Mouse (Mus musculus): ENCODE measurements around the gene Gm21762. TPM values are rescaled to one million over a fixed set of nuclear protein-coding genes. Genes with fewer than 3 reads are reported as not detected.

The Gm21762 gene
- polyA plus RNA-seq (2014; fragmentation: Illumina TruSeq; extraction: RNeasy Lipid Tissue Mini Kit (QIAGEN cat#74804); ENCODE audit: low read depth, low replicate concordance) = not detected

DNA sequence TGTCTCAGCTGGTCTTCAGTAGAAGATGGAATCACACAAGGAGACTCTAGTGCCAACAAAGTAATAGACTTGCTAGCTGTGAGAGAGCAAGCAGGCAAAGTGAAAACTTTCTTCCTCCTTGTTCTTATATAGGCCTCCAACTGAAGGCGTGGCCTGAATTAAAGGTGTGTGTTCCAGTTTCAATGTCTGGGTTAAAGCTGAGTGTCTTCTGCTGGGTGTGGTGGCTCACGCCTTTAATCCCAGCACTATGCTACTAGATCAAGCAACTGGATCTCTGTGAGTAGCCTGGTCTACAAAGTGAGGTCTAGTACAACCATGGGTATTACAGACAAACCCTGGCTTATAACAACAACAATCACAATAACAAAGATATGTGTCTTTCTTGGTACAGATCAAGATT is at the start of gene Gm21762:
TSS of gene Gm21762 (minus strand) at position 101 of the 400 bp plus-strand sequence.

DNA sequence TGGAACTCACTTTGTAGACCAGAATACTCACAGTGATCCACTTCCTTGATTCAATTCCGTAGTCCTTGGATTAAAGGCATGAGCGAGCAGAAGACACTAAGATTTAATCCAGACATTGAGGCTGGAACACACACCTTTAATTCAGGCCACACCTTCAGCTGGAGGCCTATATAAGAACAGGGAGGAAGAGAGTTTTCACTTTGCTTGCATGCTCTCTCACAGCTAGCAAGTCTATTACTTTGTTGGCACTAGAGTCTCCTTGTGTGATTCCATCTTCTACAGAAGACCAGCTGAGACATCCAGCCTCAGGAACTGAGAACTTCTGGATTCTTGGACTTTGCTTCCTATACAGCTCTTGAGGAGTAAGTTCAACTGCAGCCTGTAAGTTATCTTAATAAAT is 47.1 kb upstream of the Gm21762 start, which contains the start of gene AF067061:
TSS of gene AF067061 (plus strand) at position 245 of the 400 bp plus-strand sequence.

DNA sequence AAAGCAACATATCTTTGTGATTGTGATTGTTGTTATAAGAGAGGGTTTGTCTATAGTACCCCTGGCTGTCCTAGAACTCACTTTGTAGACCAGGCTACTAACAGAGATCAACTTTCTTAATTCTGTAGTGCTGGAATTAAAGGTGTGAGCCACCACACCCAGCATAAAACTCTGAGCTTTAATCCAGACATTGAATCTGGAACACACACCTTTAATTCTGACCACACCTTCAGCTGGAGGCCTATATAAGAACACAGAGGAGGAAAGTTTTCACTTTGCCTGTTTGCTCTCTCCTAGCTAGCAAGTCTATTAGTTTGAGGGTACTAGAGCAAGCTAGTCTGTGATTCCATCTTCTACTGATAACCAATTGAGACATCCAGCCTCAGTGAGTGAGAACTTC is 23.1 kb upstream of the Gm21762 start, which contains the start of gene Gm21731:
TSS of gene Gm21731 (plus strand) at position 301 of the 400 bp plus-strand sequence.

GRCm38 (mm10) chr13:120172133-120172532 is 43.6 kb downstream of the Gm21762 start, which contains the start of gene Gm21818:
TSS of gene Gm21818 (plus strand) at chr13:120172433.

Other genes with a start within 250 kb of the Gm21762 start
- not detected for gene Gm36079, start 188.9 kb downstream of the Gm21762 start, polyA plus RNA-seq (2014; fragmentation: Illumina TruSeq; extraction: RNeasy Lipid Tissue Mini Kit (QIAGEN cat#74804); ENCODE audit: low read depth, low replicate concordance)
- gene Gm21188, start 163.8 kb downstream of the Gm21762 start, polyA plus RNA-seq (2014; fragmentation: Illumina TruSeq; extraction: RNeasy Lipid Tissue Mini Kit (QIAGEN cat#74804); ENCODE audit: low read depth, low replicate concordance) = 0.36 TPM
- not detected for gene Gm20767, start 75.7 kb downstream of the Gm21762 start, polyA plus RNA-seq (2014; fragmentation: Illumina TruSeq; extraction: RNeasy Lipid Tissue Mini Kit (QIAGEN cat#74804); ENCODE audit: low read depth, low replicate concordance)
- not detected for gene Gm21818, start 43.5 kb downstream of the Gm21762 start, polyA plus RNA-seq (2014; fragmentation: Illumina TruSeq; extraction: RNeasy Lipid Tissue Mini Kit (QIAGEN cat#74804); ENCODE audit: low read depth, low replicate concordance)
- not detected for gene Gm21731, start 23.2 kb upstream of the Gm21762 start, polyA plus RNA-seq (2014; fragmentation: Illumina TruSeq; extraction: RNeasy Lipid Tissue Mini Kit (QIAGEN cat#74804); ENCODE audit: low read depth, low replicate concordance)
- not detected for gene AF067061, start 47.2 kb upstream of the Gm21762 start, polyA plus RNA-seq (2014; fragmentation: Illumina TruSeq; extraction: RNeasy Lipid Tissue Mini Kit (QIAGEN cat#74804); ENCODE audit: low read depth, low replicate concordance)
- gene BC147527, start 84.4 kb upstream of the Gm21762 start, polyA plus RNA-seq (2014; fragmentation: Illumina TruSeq; extraction: RNeasy Lipid Tissue Mini Kit (QIAGEN cat#74804); ENCODE audit: low read depth, low replicate concordance) = not detected
- not detected for gene Tcstv3, start 100.9 kb upstream of the Gm21762 start, polyA plus RNA-seq (2014; fragmentation: Illumina TruSeq; extraction: RNeasy Lipid Tissue Mini Kit (QIAGEN cat#74804); ENCODE audit: low read depth, low replicate concordance)

Measured in kidney, adult 10 weeks (tissue).